Mouse (Mus musculus): Measurements from ENCODE around the gene Ints3. TPM values are rescaled to one million over a fixed set of nuclear protein-coding genes. Genes with fewer than 3 reads are reported as not detected.

Gene Ints3
- polyA plus RNA-seq, 1 experiment from 2014 or later: 7.2 TPM

DNA sequence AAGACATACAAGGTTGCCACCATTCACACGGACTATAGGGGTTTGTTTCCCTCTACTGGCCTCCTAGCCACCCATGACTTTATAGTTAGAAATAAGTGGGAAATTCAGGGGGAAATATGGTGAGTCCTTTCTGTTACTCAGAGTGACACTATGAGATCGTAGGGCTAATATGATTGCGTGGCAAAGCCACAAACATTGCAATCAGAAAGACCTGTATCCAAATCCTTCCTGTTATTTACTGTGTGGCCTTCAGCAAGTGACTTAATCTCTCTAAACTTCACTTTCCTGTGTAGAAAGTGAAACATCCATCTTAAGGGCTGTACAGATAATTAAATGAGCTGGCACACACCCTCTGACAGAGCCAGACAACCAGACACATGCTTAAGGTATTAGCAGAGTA lies 24.7 kb downstream of the Ints3 start:
- Histone ChIP-seq H3K4me3 (ENCODE audit: low read depth, low read length) (no peak overlapping the region), H3K27me3 (ENCODE audit: control insufficient read depth, insufficient read depth, low read depth, low read length) (no peaks in the 10 kb centered on the region), H3K4me2 (ENCODE audit: low read depth, low read length) (no peak overlapping the region), H3K27ac (ENCODE audit: low read length) (no peak overlapping the region), H3K4me1 (ENCODE audit: control insufficient read depth, low read depth, low read length) (no peaks in the 10 kb centered on the region), H3K36me3 (ENCODE audit: control insufficient read depth, insufficient read depth) (peaks cover 20% of the 10 kb centered on the region), H3K9ac (ENCODE audit: low read depth, low read length) (no peak overlapping the region), H3K9me3 (replicated peaks; ENCODE audit: control insufficient read depth, low read length) (no peaks in the 10 kb centered on the region)
- 43% methylated on average over 3 of the region's 3 CpGs for WGBS (ENCODE audit: insufficient replicate concordance)
- ATAC-seq (ENCODE audit: low read depth): no peak

DNA sequence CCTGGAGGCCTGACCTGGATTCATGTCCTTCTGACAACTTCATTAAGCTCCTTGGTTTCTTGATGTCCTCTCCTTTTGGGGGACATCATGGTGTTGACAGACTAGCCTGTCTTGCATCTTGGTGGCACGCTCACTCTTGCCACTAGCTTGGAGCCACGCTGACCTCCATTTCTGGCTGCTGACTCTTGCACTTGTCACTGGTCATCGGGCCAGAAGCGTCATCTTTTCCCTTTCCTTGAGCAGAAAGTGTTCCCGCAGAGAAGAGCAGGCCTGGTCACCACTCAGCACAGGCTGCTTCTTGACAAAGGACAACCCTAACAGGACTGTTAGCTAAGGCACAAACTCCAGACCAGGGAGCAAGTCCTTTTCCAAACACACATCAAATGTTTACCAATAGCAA lies 27.0 kb downstream of the Ints3 start:
- Histone ChIP-seq H3K4me3 (ENCODE audit: low read depth, low read length) (no peak overlapping the region), H3K4me1 (ENCODE audit: control insufficient read depth, low read depth, low read length) (no peaks in the 10 kb centered on the region), H3K9me3 (replicated peaks; ENCODE audit: control insufficient read depth, low read length) (no peaks in the 10 kb centered on the region), H3K27ac (ENCODE audit: low read length) (no peak overlapping the region), H3K36me3 (ENCODE audit: control insufficient read depth, insufficient read depth) (peaks cover 33% of the 10 kb centered on the region), H3K9ac (ENCODE audit: low read depth, low read length) (no peak overlapping the region), H3K4me2 (ENCODE audit: low read depth, low read length) (no peak overlapping the region), H3K27me3 (ENCODE audit: control insufficient read depth, insufficient read depth, low read depth, low read length) (no peaks in the 10 kb centered on the region)
- 86% methylated on average over 5 of the region's 5 CpGs for WGBS (ENCODE audit: insufficient replicate concordance)
- ATAC-seq (ENCODE audit: low read depth): no peak

DNA sequence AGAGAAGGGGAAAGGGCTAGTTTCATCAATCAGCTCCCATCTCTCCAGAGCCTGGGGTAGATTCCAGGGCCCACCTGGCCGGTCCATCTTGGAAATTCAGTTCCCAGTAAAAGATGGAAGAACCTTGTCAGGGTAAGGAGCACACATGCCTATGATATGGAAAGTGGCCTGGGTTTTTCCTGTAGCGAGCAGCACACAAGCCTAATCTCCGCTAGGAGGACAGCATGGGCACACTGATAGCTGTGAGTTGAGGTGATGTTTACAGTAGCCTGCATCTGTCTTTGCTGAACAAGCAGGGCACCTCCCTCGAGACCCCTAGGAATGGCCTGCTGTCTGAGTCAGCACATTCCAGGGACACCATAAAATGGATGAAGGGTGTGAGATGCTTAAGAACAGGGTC lies 28.8 kb downstream of the Ints3 start:
- ATAC-seq (ENCODE audit: low read depth): no peak
- Histone ChIP-seq H3K9ac (ENCODE audit: low read depth, low read length) (no peak overlapping the region), H3K4me1 (ENCODE audit: control insufficient read depth, low read depth, low read length) (no peaks in the 10 kb centered on the region), H3K9me3 (replicated peaks; ENCODE audit: control insufficient read depth, low read length) (no peaks in the 10 kb centered on the region), H3K36me3 (ENCODE audit: control insufficient read depth, insufficient read depth) (peaks cover 46% of the 10 kb centered on the region), H3K27me3 (ENCODE audit: control insufficient read depth, insufficient read depth, low read depth, low read length) (no peaks in the 10 kb centered on the region), H3K4me3 (ENCODE audit: low read depth, low read length) (no peak overlapping the region), H3K4me2 (ENCODE audit: low read depth, low read length) (no peak overlapping the region), H3K27ac (ENCODE audit: low read length) (no peak overlapping the region)
- WGBS (ENCODE audit: insufficient replicate concordance): 67% methylated on average over 4 of the region's 4 CpGs

DNA sequence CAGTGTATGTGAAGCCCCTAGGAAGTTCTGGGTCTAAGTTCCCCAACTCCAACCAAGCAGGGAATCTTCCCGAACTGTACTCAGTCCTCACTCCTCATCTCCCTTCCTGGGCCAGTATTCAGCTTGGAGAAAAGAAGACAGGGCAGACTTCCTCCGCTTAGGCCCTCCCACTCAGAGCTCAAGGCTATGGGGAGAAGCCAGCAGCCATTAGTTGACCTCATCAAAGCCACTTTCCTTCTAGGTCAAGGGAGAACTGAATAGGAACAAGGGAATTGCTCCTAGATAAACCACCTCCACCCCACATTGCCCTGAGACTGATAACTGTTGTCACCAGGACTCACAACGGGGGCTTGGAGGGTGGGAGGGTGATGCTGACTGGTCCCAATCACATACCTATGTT lies 29.3 kb downstream of the Ints3 start:
- H3K36me3 ChIP-seq (ENCODE audit: control insufficient read depth, insufficient read depth): peaks cover 46% of the 10 kb centered on the region
- no peak for ATAC-seq (ENCODE audit: low read depth)

GRCm38 (mm10) chr3:90400993-90401392 lies 32.4 kb downstream of the Ints3 start:
- Histone ChIP-seq H3K4me2 (ENCODE audit: low read depth, low read length) (no peak overlapping the region), H3K4me3 (ENCODE audit: low read depth, low read length) (no peak overlapping the region), H3K9me3 (replicated peaks; ENCODE audit: control insufficient read depth, low read length) (no peaks in the 10 kb centered on the region), H3K9ac (ENCODE audit: low read depth, low read length) (no peak overlapping the region), H3K36me3 (ENCODE audit: control insufficient read depth, insufficient read depth) (peaks cover 38% of the 10 kb centered on the region), H3K27ac (ENCODE audit: low read length) (no peak overlapping the region), H3K4me1 (ENCODE audit: control insufficient read depth, low read depth, low read length) (no peaks in the 10 kb centered on the region), H3K27me3 (ENCODE audit: control insufficient read depth, insufficient read depth, low read depth, low read length) (no peaks in the 10 kb centered on the region)
- WGBS (ENCODE audit: insufficient replicate concordance): 65% methylated on average over 4 of the region's 4 CpGs
- ATAC-seq (ENCODE audit: low read depth): no peak

More for the DNA sequence above, 29.3 kb downstream of the Ints3 start:
- no peak overlapping the region for H3K4me2 ChIP-seq (ENCODE audit: low read depth, low read length)
- no peaks in the 10 kb centered on the region for H3K9me3 ChIP-seq (replicated peaks; ENCODE audit: control insufficient read depth, low read length)
- H3K9ac ChIP-seq (ENCODE audit: low read depth, low read length): no peak overlapping the region
- H3K27ac ChIP-seq (ENCODE audit: low read length): no peak overlapping the region
- H3K4me1 ChIP-seq (ENCODE audit: control insufficient read depth, low read depth, low read length): no peaks in the 10 kb centered on the region
- WGBS (ENCODE audit: insufficient replicate concordance): 74% methylated on average over 3 of the region's 3 CpGs
- H3K4me3 ChIP-seq (ENCODE audit: low read depth, low read length): no peak overlapping the region
- H3K27me3 ChIP-seq (ENCODE audit: control insufficient read depth, insufficient read depth, low read depth, low read length): no peaks in the 10 kb centered on the region

GRCm38 (mm10) chr3:90395629-90396028 lies 37.8 kb downstream of the Ints3 start:
- no peak for ATAC-seq (ENCODE audit: low read depth)
- Histone ChIP-seq H3K9me3 (replicated peaks; ENCODE audit: control insufficient read depth, low read length) (no peaks in the 10 kb centered on the region), H3K36me3 (ENCODE audit: control insufficient read depth, insufficient read depth) (peaks cover 18% of the 10 kb centered on the region), H3K4me2 (ENCODE audit: low read depth, low read length) (no peak overlapping the region), H3K4me1 (ENCODE audit: control insufficient read depth, low read depth, low read length) (no peaks in the 10 kb centered on the region), H3K4me3 (ENCODE audit: low read depth, low read length) (no peak overlapping the region), H3K27me3 (ENCODE audit: control insufficient read depth, insufficient read depth, low read depth, low read length) (peaks cover 1% of the 10 kb centered on the region), H3K27ac (ENCODE audit: low read length) (no peak overlapping the region), H3K9ac (ENCODE audit: low read depth, low read length) (no peak overlapping the region)
- WGBS (ENCODE audit: insufficient replicate concordance): 69% methylated on average over 3 of the region's 3 CpGs

DNA sequence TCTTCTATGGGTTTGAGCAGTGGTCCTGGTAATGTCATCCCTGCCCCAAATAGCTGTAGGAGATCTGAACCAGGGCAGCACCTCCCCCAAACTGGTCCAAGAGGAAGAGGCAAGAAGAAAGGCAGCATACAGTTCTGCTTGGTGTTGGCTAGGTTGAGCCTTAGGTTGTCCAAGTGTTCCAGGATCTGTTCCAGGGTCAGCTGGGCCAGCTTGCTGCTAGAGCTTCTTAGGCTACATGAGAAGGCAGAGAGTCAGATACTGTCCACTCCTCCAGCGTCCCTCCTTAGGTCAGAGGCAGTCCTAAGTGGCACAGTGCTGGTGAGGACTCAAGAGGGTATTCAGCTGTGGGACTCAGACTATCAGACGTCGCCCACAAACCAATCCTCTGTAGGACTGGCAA lies 40.8 kb downstream of the Ints3 start:
- 86% methylated on average over 3 of the region's 3 CpGs for WGBS (ENCODE audit: insufficient replicate concordance)

DNA sequence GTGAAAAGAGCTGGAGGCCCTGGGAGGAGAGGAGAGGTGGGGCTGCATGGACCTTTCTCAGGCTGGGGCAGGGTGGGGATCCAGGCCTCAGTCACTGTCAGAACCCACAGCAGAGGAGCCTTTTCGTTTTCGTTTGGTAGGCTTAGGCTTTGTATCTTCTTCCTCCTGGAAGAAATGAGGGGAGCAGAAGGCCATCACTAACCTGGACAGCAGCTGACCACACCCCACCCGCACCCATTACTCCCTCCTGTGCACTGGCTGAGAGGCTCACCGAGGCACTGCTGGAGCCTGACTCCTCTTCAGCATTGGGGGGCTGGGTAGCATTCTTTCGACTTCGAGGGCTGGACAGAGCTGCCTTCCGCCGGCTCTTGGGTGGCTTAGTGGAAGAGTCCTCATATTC lies 41.5 kb downstream of the Ints3 start:
- 78% methylated on average over 8 of the region's 8 CpGs for WGBS (ENCODE audit: insufficient replicate concordance)
- no peak for ATAC-seq (ENCODE audit: low read depth)
- no peak overlapping the region for H3K4me2 ChIP-seq (ENCODE audit: low read depth, low read length)
- H3K27me3 ChIP-seq (ENCODE audit: control insufficient read depth, insufficient read depth, low read depth, low read length): peaks cover 28% of the 10 kb centered on the region
- H3K9me3 ChIP-seq (replicated peaks; ENCODE audit: control insufficient read depth, low read length): no peaks in the 10 kb centered on the region
- no peak overlapping the region for H3K9ac ChIP-seq (ENCODE audit: low read depth, low read length)
- H3K27ac ChIP-seq (ENCODE audit: low read length): no peak overlapping the region
- no peak overlapping the region for H3K4me3 ChIP-seq (ENCODE audit: low read depth, low read length)
- H3K36me3 ChIP-seq (ENCODE audit: control insufficient read depth, insufficient read depth): peaks cover 9% of the 10 kb centered on the region; the same call in 1 of the 2 replicates
- H3K4me1 ChIP-seq (ENCODE audit: control insufficient read depth, low read depth, low read length): peaks cover 6% of the 10 kb centered on the region

More for the DNA sequence above, 40.8 kb downstream of the Ints3 start:
- Histone ChIP-seq H3K27me3 (ENCODE audit: control insufficient read depth, insufficient read depth, low read depth, low read length) (peaks cover 28% of the 10 kb centered on the region), H3K9me3 (replicated peaks; ENCODE audit: control insufficient read depth, low read length) (no peaks in the 10 kb centered on the region), H3K4me1 (ENCODE audit: control insufficient read depth, low read depth, low read length) (peaks cover 6% of the 10 kb centered on the region), H3K36me3 (ENCODE audit: control insufficient read depth, insufficient read depth) (peaks cover 9% of the 10 kb centered on the region; the same call in 1 of the 2 replicates), H3K9ac (ENCODE audit: low read depth, low read length) (no peak overlapping the region), H3K27ac (ENCODE audit: low read length) (no peak overlapping the region), H3K4me3 (ENCODE audit: low read depth, low read length) (no peak overlapping the region), H3K4me2 (ENCODE audit: low read depth, low read length) (no peak overlapping the region)
- ATAC-seq (ENCODE audit: low read depth): no peak

- 59% methylated on average over 4 of the region's 4 CpGs for WGBS (ENCODE audit: insufficient replicate concordance)
Measured at GRCm38 (mm10) chr3:90391004-90391403, 42.4 kb downstream of the Ints3 start.

More at GRCm38 (mm10) chr3:90391004-90391403, 42.4 kb downstream of the Ints3 start:
- peaks cover 9% of the 10 kb centered on the region; the same call in 1 of the 2 replicates for H3K36me3 ChIP-seq (ENCODE audit: control insufficient read depth, insufficient read depth)
- no peak overlapping the region for H3K4me3 ChIP-seq (ENCODE audit: low read depth, low read length)
- peaks cover 6% of the 10 kb centered on the region for H3K4me1 ChIP-seq (ENCODE audit: control insufficient read depth, low read depth, low read length)
- H3K4me2 ChIP-seq (ENCODE audit: low read depth, low read length): no peak overlapping the region
- no peak overlapping the region for H3K9ac ChIP-seq (ENCODE audit: low read depth, low read length)
- H3K9me3 ChIP-seq (replicated peaks; ENCODE audit: control insufficient read depth, low read length): no peaks in the 10 kb centered on the region
- no peak overlapping the region for H3K27ac ChIP-seq (ENCODE audit: low read length)
- ATAC-seq (ENCODE audit: low read depth): no peak
- peaks cover 28% of the 10 kb centered on the region for H3K27me3 ChIP-seq (ENCODE audit: control insufficient read depth, insufficient read depth, low read depth, low read length)
